Mouse (Mus musculus) MEL (cell line): ENCODE data around the gene Kcnab3. TPM values are rescaled to one million over a fixed set of nuclear protein-coding genes. Genes with fewer than 3 reads are reported as not detected.

Experiments used
- DNase-seq: peaks from one replicate; pipeline ENCODE4 v3.0.0; 2011; ENCODE audit warnings: low read depth, low spot score
- H3K27ac ChIP-seq: 2 replicates; pipeline ENCODE4 v1.5.1; 2012; ENCODE audit warnings: low read depth, mild to moderate bottlenecking, control low read depth, low read length, moderate library complexity; ENCODE audit not compliant: control insufficient read depth
- H3K27me3 ChIP-seq, 2 experiments: fragments of 150-350 bp in 1 of 2; sonication (generic) in 1 of 2; 2 replicates each; pipeline ENCODE4 v1.6.1; 2012; ENCODE audit warnings: low read length in 2 of 2, mild to moderate bottlenecking in 2 of 2, improper control_type of control experiment in 1 of 2, moderate library complexity in 1 of 2; ENCODE audit not compliant: insufficient read depth in 2 of 2, control insufficient read depth in 1 of 2
- H3K36me3 ChIP-seq, 2 experiments: 2 replicates each; pipeline ENCODE4 v1.6.1; 2012 to 2014; ENCODE audit warnings: low read length in 2 of 2, improper control_type of control experiment in 1 of 2, inconsistent platforms in 1 of 2, mild to moderate bottlenecking in 1 of 2; ENCODE audit not compliant: insufficient read depth in 2 of 2, control insufficient read depth in 1 of 2
- H3K4me1 ChIP-seq, 2 experiments: fragments of 150-350 bp in 1 of 2; sonication (generic) in 1 of 2; 2 replicates each; pipeline ENCODE4 v1.6.1; 2012; ENCODE audit warnings: low read length in 2 of 2, improper control_type of control experiment in 1 of 2, mild to moderate bottlenecking in 1 of 2; ENCODE audit not compliant: insufficient read depth in 2 of 2, control insufficient read depth in 1 of 2
- H3K4me3 ChIP-seq, 2 experiments: fragments of 150-350 bp in 1 of 2; sonication (generic) in 1 of 2; 2 replicates each; pipeline ENCODE4 v1.5.1; 2012; ENCODE audit warnings: low read depth in 2 of 2, low read length in 2 of 2, mild to moderate bottlenecking in 2 of 2, moderate library complexity in 2 of 2, control low read depth in 1 of 2, improper control_type of control experiment in 1 of 2; ENCODE audit not compliant: control insufficient read depth in 1 of 2, insufficient read depth in 1 of 2
- H3K79me2 ChIP-seq: 2 replicates; pipeline ENCODE4 v1.6.1; 2012; ENCODE audit warnings: mild to moderate bottlenecking, low read length, moderate library complexity; ENCODE audit not compliant: control insufficient read depth, poor library complexity, insufficient read depth
- H3K9ac ChIP-seq: 2 replicates; pipeline ENCODE4 v1.6.1; 2012; ENCODE audit warnings: low read depth, mild to moderate bottlenecking, control low read depth, low read length, moderate library complexity; ENCODE audit not compliant: control insufficient read depth, poor library complexity, severe bottlenecking
- H3K9me3 ChIP-seq: fragments of 150-350 bp; sonication (generic); replicated peaks from 2 replicates; pipeline ENCODE4 v1.6.1; 2012; ENCODE audit warnings: mild to moderate bottlenecking, low read length, improper control_type of control experiment, moderate library complexity; ENCODE audit not compliant: insufficient read depth
- BHLHE40 ChIP-seq: IDR thresholded peaks from 2 replicates; pipeline ENCODE4 v1.6.1; 2012; ENCODE audit warnings: low read depth, mild to moderate bottlenecking, inconsistent platforms, low read length, improper control_type of control experiment, borderline replicate concordance
- CHD2 ChIP-seq: IDR thresholded peaks from 2 replicates; pipeline ENCODE4 v1.6.1; 2011; ENCODE audit warnings: low read length, improper control_type of control experiment
- CTCF ChIP-seq, 3 experiments: IDR thresholded peaks in 2 of 3; conservative IDR thresholded peaks in 1 of 3; 2 replicates each; pipeline ENCODE4 v1.5.1; 2011 to 2012; ENCODE audit warnings: low read length in 3 of 3, low read depth in 2 of 3, mild to moderate bottlenecking in 2 of 3, improper control_type of control experiment in 1 of 3, inconsistent platforms in 1 of 3, mixed read lengths in 1 of 3, moderate library complexity in 1 of 3; ENCODE audit not compliant: control insufficient read depth in 1 of 3, insufficient read depth in 1 of 3, poor library complexity in 1 of 3, severe bottlenecking in 1 of 3
- E2F4 ChIP-seq: IDR thresholded peaks from 2 replicates; pipeline ENCODE4 v1.6.1; 2011; ENCODE audit warnings: low read depth, low read length, improper control_type of control experiment, borderline replicate concordance
- EP300 ChIP-seq, 2 experiments: IDR thresholded peaks; 2 replicates each; pipeline ENCODE4 v1.6.1; 2011; ENCODE audit warnings: improper control_type of control experiment in 2 of 2, low read length in 2 of 2, low read depth in 1 of 2, mild to moderate bottlenecking in 1 of 2
- ETS1 ChIP-seq: IDR thresholded peaks from 2 replicates; pipeline ENCODE4 v1.6.1; 2012; ENCODE audit warnings: low read depth, mild to moderate bottlenecking, inconsistent platforms, low read length, improper control_type of control experiment, moderate library complexity
- GATA1 ChIP-seq: IDR thresholded peaks from 2 replicates; pipeline ENCODE4 v1.6.1; 2011; ENCODE audit warnings: low read depth, low read length, improper control_type of control experiment
- JUND ChIP-seq: IDR thresholded peaks from 2 replicates; pipeline ENCODE4 v1.6.1; 2011; ENCODE audit warnings: low read depth, mild to moderate bottlenecking, improper control_type of control experiment, low read length
- MAFK ChIP-seq: IDR thresholded peaks from 2 replicates; pipeline ENCODE4 v1.6.1; 2011; ENCODE audit warnings: low read depth, mild to moderate bottlenecking, low read length, improper control_type of control experiment, borderline replicate concordance
- MAX ChIP-seq: IDR thresholded peaks from 2 replicates; pipeline ENCODE4 v1.6.1; 2011; ENCODE audit warnings: low read length, improper control_type of control experiment
- MAZ ChIP-seq: IDR thresholded peaks from 2 replicates; pipeline ENCODE4 v1.6.1; 2012; ENCODE audit warnings: low read depth, mild to moderate bottlenecking, inconsistent platforms, low read length, improper control_type of control experiment
- MEF2A ChIP-seq: IDR thresholded peaks from 2 replicates; pipeline ENCODE4 v1.6.1; 2014; ENCODE audit warnings: low read depth, mild to moderate bottlenecking, inconsistent platforms, low read length, improper control_type of control experiment; ENCODE audit not compliant: poor library complexity, insufficient replicate concordance, severe bottlenecking; ENCODE audit errors: extremely low read depth
- MYB ChIP-seq: IDR thresholded peaks from 2 replicates; pipeline ENCODE4 v1.6.1; 2011; ENCODE audit warnings: mild to moderate bottlenecking, low read depth, low read length, improper control_type of control experiment
- MYC ChIP-seq: IDR thresholded peaks from 2 replicates; pipeline ENCODE4 v1.6.1; 2011; ENCODE audit warnings: low read depth, mild to moderate bottlenecking, low read length, improper control_type of control experiment, moderate library complexity
- NELFE ChIP-seq: IDR thresholded peaks from 2 replicates; pipeline ENCODE4 v1.6.1; 2011; ENCODE audit warnings: low read depth, low read length, improper control_type of control experiment
- POLR2AphosphoS2 ChIP-seq: IDR thresholded peaks from 2 replicates; pipeline ENCODE4 v1.6.1; 2011; ENCODE audit warnings: low read length, improper control_type of control experiment
- RCOR1 ChIP-seq: IDR thresholded peaks from 2 replicates; pipeline ENCODE4 v1.6.1; 2012; ENCODE audit warnings: low read depth, mild to moderate bottlenecking, inconsistent platforms, low read length, improper control_type of control experiment
- SMC3 ChIP-seq: IDR thresholded peaks from 2 replicates; pipeline ENCODE4 v1.6.1; 2011; ENCODE audit warnings: low read depth, low read length, improper control_type of control experiment
- TBP ChIP-seq: IDR thresholded peaks from 2 replicates; pipeline ENCODE4 v1.8.0; 2011; ENCODE audit warnings: low read depth, low read length, improper control_type of control experiment
- TCF12 ChIP-seq: IDR thresholded peaks from 2 replicates; pipeline ENCODE4 v1.6.1; 2014; ENCODE audit warnings: low read depth, mild to moderate bottlenecking, inconsistent platforms, low read length, improper control_type of control experiment, moderate library complexity
- USF2 ChIP-seq, 2 experiments: IDR thresholded peaks; 2 replicates each; pipeline ENCODE4 v1.6.1; 2011 to 2012; ENCODE audit warnings: improper control_type of control experiment in 2 of 2, low read length in 2 of 2, borderline replicate concordance in 1 of 2, inconsistent platforms in 1 of 2, low read depth in 1 of 2, mild to moderate bottlenecking in 1 of 2; ENCODE audit not compliant: insufficient read depth in 1 of 2
- polyA plus RNA-seq, 2 experiments: library from polyadenylated mRNA; stranded (reverse) in 1 of 2; unstranded in 1 of 2; fragments of >175 nt in 1 of 2; fragments of >200 nt in 1 of 2; gene quantifications; 2 replicates each; pipeline versions ENCODE4 v1.2.1 to v1.2.4; 2012; ENCODE audit warnings: low replicate concordance in 2 of 2, low read depth in 1 of 2; ENCODE audit not compliant: insufficient read length in 2 of 2, insufficient read depth in 1 of 2, missing spikeins in 1 of 2
- total RNA-seq: library from RNA; depleted of rRNA; stranded (reverse); fragments of 300-350 nt; gene quantifications from 2 replicates; pipeline ENCODE4 v1.2.3, GENCODE M21; 2012

The Kcnab3 gene
- total and polyA plus RNA-seq, 3 experiments = 3.8 to 6.2 TPM; not detected in 1

DNA sequence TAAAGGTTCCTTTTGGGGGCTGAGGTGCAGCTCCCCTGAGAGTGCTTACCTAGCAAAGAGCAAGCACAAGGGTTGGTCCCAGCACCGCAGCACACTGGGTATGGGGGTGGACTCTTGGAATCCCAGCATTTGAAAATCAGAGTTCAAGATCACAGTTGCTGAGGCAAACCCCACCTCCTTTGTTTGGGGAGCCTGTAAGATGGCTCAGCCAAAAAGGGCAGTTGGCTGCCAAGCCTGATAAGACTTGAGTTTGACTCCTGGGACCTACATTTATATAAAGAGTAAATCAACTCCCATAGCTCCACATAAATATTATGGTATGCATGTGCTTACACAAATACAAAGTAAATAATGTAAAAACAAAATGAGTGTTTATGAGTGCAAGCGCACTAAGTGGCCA is 20.0 kb upstream of the Kcnab3 start:
- Histone ChIP-seq H3K79me2 (no peaks in the 10 kb centered on the region), H3K27ac (no peak overlapping the region), H3K9me3 (no peaks in the 10 kb centered on the region), H3K4me1 (peaks cover 4% of the 10 kb centered on the region in 2 experiments; a peak in 3 of 4 replicates), H3K36me3 (peaks cover 6 to 15% of the 10 kb centered on the region in 2 experiments; a peak in 3 of 4 replicates), H3K4me3 (no peak overlapping the region), H3K9ac (no peak overlapping the region), H3K27me3 (no peaks in the 10 kb centered on the region)
- TF ChIP-seq USF2 (IDR thresholded peaks at IDR 0.05; ENCODE audit: borderline replicate concordance in 1 of 2, insufficient read depth in 1 of 2, low read depth in 1 of 2, low read length in 2 of 2) = no peak
- TF ChIP-seq JUND = no peak
- no peak for TF ChIP-seq MAX
- TF ChIP-seq MYB = peak; percentile 22; the same call in 1 of the 2 replicates
- peak; percentile 37; the same call in 1 of the 2 replicates for TF ChIP-seq RCOR1
- no peak for TF ChIP-seq MAZ
- TF ChIP-seq GATA1 = peak; percentile 63
- peak; percentile 34 to 56; a peak in 3 of 4 replicates for TF ChIP-seq EP300 (IDR thresholded peaks at IDR 0.05; ENCODE audit: low read depth in 1 of 2, low read length in 2 of 2)
- DNase-seq = peak; percentile 56

DNA sequence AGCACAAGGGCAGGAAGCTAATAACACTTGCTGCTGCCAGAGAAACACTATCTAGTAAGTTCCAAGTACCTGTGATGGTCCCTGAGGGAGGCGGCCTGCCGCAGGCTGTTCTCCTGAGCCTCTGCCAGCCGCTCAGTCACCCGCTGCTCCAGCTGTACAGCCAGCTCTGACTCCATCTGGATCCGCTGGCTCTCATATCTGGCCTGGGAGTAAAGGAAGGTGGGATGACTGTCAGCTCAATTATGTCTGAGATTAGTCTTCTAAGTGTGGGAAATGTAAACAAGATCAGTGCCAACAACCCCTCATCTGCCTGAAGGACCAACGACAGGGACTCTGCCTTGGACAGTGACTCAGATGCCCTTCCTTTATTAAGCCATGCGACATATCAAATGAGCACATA is 14.8 kb upstream of the Kcnab3 start:
- H3K4me1 ChIP-seq = peaks cover 1 to 3% of the 10 kb centered on the region in 2 experiments; a peak in 3 of 4 replicates
- no peaks in the 10 kb centered on the region for H3K9me3 ChIP-seq
- no peaks in the 10 kb centered on the region for H3K79me2 ChIP-seq
- H3K27ac ChIP-seq = no peak overlapping the region
- H3K27me3 ChIP-seq = no peaks in the 10 kb centered on the region
- no peak overlapping the region for H3K4me3 ChIP-seq
- no peak overlapping the region for H3K9ac ChIP-seq
- DNase-seq = no peak
- peaks cover 2 to 15% of the 10 kb centered on the region in 2 experiments; a peak in 3 of 4 replicates for H3K36me3 ChIP-seq
- TF ChIP-seq TBP (no peak), CHD2 (no peak), MYC (no peak), MAFK (no peak), CTCF (IDR thresholded peaks at IDR 0.05 in 2 of 3, conservative IDR thresholded peaks at IDR 0.05 in 1 of 3; ENCODE audit: control insufficient read depth in 1 of 3, insufficient read depth in 1 of 3, low read depth in 2 of 3, low read length in 3 of 3, poor library complexity in 1 of 3, severe bottlenecking in 1 of 3) (no peak), GATA1 (no peak), NELFE (no peak), MEF2A (no peak), BHLHE40 (no peak), ETS1 (no peak), TCF12 (no peak), E2F4 (no peak), POLR2AphosphoS2 (no peak), SMC3 (no peak)
